Mouse (Mus musculus) intestine, embryonic 16.5 days (tissue): ENCODE results near the gene Fgfr2. TPM values are rescaled to one million over a fixed set of nuclear protein-coding genes. Genes with fewer than 3 reads are reported as not detected.

Experiments used
- ATAC-seq: fragments of 200-750 bp; cut with Nextera tagmentation; 2 replicates; pipeline ENCODE4 v1.8.0; 2017; ENCODE audit warnings: moderate TSS enrichment, moderate library complexity
- H3K27ac ChIP-seq: fragments of 300-500 bp; sonication (generic); 2 replicates; pipeline ENCODE4 v1.5.1; 2014; ENCODE audit warnings: mild to moderate bottlenecking, low read length
- H3K27me3 ChIP-seq: fragments of 300-500 bp; sonication (generic); replicated peaks from 2 replicates; pipeline ENCODE4 v1.6.1; 2014; ENCODE audit warnings: low read length, control low read depth, mixed read lengths; ENCODE audit not compliant: control insufficient read depth, insufficient read depth
- H3K36me3 ChIP-seq: fragments of 300-500 bp; sonication (generic); 2 replicates; pipeline ENCODE4 v1.6.1; 2014; ENCODE audit warnings: low read length, control low read depth; ENCODE audit not compliant: control insufficient read depth, insufficient read depth
- H3K4me1 ChIP-seq: fragments of 300-500 bp; sonication (generic); 2 replicates; pipeline ENCODE4 v1.6.1; 2014; ENCODE audit warnings: low read length, control low read depth, mixed read lengths; ENCODE audit not compliant: control insufficient read depth, insufficient read depth
- H3K4me2 ChIP-seq: fragments of 300-500 bp; sonication (generic); 2 replicates; pipeline ENCODE4 v1.6.1; 2014; ENCODE audit warnings: low read depth, low read length, control low read depth
- H3K4me3 ChIP-seq: fragments of 300-500 bp; sonication (generic); 2 replicates; pipeline ENCODE4 v1.5.1; 2014; ENCODE audit warnings: mild to moderate bottlenecking, low read length
- H3K9ac ChIP-seq: fragments of 300-500 bp; sonication (generic); 2 replicates; pipeline ENCODE4 v1.6.1; 2014; ENCODE audit warnings: low read depth, low read length
- H3K9me3 ChIP-seq: fragments of 300-500 bp; sonication (generic); 2 replicates; pipeline ENCODE4 v1.6.1; 2016; ENCODE audit warnings: low read length, control low read depth; ENCODE audit not compliant: control insufficient read depth
- WGBS: fragments of 180-500 bp; shearing (Covaris S2); extraction: QIAGEN DNeasy Blood & Tissue Kit; methylation state at CpG from one replicate; pipeline ENCODE4 v1.1.7; 2014; 5-methylcytosine and 5-hydroxymethylcytosine counted together
- polyA plus RNA-seq: library from polyadenylated mRNA; unstranded; fragments of >200 nt; fragmentation: Nextera tagmentation; extraction: Ambion mirVana; gene quantifications from 2 replicates; pipeline ENCODE4 v1.2.1, GENCODE M21; 2015

Gene Fgfr2
- polyA plus RNA-seq, 1 experiment from 2014 or later = 47.3 TPM

DNA sequence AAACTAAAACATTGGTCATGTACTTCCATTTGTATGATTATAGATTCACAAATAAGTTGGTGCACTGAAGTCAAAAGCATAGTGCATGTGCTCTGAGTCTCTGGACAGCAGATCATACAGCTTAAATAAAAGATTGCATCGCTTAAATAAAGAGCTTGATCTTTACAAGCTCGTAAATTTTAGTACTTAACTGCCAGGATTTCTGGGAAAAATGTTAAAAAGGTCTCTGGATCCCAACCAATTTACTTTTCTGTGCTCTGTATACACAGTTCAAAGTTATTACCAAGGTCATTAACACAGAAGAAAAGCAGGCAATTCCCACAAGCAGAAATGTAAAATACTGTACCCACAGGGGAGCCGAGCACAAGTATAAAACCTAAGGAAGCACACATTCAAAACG, 292.2 kb downstream of the Fgfr2 start:
- no peak overlapping the region for H3K4me2 ChIP-seq
- no peaks in the 10 kb centered on the region for H3K27me3 ChIP-seq
- no peaks in the 10 kb centered on the region for H3K9me3 ChIP-seq
- ATAC-seq = no peak
- H3K36me3 ChIP-seq = peaks cover 3% of the 10 kb centered on the region; the same call in 1 of the 2 replicates
- no peak overlapping the region for H3K4me3 ChIP-seq
- H3K4me1 ChIP-seq = no peaks in the 10 kb centered on the region
- no peak overlapping the region for H3K9ac ChIP-seq
- 67% methylated on average over 4 of the region's 4 CpGs for WGBS
- H3K27ac ChIP-seq = no peak overlapping the region

DNA sequence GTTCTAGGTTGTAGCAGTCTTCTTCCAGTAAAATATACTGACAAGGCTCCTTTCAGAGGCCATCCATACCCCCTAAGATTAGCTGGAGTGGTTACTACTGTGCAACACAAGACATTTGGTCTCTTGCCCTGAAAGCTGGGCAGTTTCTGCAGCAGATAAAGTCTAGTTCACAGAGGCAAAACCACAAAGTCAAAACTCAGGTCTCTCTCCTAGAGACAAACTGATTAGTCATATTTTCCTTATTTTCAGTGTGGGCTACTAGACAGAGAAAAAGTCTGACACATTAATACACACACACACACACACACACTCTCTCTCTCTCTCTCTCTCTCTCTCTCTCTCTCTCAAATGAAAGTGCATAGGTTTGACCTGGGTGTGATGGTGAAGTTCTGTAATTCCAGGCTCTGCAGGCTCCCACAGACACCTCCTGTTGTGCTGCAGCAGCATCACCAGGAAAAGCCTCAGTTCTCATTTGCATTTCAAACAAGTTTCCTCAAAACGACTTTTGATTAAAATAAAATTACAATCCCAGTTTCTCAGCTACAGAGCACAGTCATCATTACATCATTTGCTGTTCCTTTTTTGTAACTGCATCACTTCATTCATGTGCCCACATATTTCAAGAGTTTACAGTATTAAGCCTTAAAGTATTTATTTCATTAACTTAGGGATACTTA, 298.7 kb downstream of the Fgfr2 start:
- H3K27me3 ChIP-seq = no peaks in the 10 kb centered on the region
- ATAC-seq = no peak
- H3K4me2 ChIP-seq = no peak overlapping the region
- no peak overlapping the region for H3K4me3 ChIP-seq
- 22% methylated on average over 1 of the region's 1 CpGs for WGBS
- H3K36me3 ChIP-seq = peaks cover 6% of the 10 kb centered on the region
- no peaks in the 10 kb centered on the region for H3K9me3 ChIP-seq
- no peaks in the 10 kb centered on the region for H3K4me1 ChIP-seq
- H3K27ac ChIP-seq = no peak overlapping the region
- no peak overlapping the region for H3K9ac ChIP-seq

DNA sequence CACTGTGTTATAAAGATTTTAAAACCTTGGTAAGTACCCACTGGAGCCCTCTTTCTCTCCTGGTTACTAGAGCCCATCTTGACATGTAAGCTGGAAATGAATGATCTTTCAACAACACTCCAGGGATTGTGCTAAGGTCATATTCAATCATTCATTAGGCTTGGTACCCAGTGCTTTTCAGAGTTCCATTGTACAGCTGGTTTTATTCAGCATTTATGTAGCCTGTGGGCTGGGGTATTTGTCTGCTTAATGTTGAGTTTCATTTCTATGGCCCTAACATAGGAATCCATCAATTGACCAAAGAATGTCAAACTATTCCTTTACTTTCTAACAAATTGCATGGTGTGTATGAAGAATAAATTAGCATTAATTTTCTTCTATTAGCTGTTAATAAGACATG, 299.3 kb downstream of the Fgfr2 start:
- no peaks in the 10 kb centered on the region for H3K27me3 ChIP-seq
- no peak overlapping the region for H3K4me3 ChIP-seq
- no peak overlapping the region for H3K9ac ChIP-seq
- H3K4me1 ChIP-seq = no peaks in the 10 kb centered on the region
- H3K27ac ChIP-seq = no peak overlapping the region
- peaks cover 6% of the 10 kb centered on the region for H3K36me3 ChIP-seq
- no peak overlapping the region for H3K4me2 ChIP-seq
- no peak for ATAC-seq
- no peaks in the 10 kb centered on the region for H3K9me3 ChIP-seq

DNA sequence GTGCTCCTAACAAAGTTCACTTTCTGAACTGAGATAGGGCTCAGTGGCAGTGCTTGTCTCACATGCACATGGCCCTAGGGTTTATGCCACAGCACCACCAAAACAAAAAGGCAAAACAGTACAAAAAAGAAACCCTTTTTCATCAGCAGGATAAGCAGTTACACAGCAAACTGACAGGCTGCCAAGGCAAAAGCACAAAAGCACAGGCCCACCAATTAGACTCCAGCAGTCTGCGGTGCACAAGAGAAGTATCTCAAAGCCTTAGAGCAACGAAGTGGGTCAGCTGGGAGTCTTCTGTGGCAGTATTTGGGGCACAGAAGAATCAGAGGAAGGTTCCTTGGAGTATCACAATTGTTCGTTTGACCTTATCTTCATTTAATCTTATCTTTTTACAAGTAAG, 302.5 kb downstream of the Fgfr2 start:
- 81% methylated on average over 3 of the region's 3 CpGs for WGBS
- H3K36me3 ChIP-seq = peaks cover 3% of the 10 kb centered on the region; the same call in 1 of the 2 replicates
- H3K27me3 ChIP-seq = no peaks in the 10 kb centered on the region
- H3K4me3 ChIP-seq = no peak overlapping the region
- no peak overlapping the region for H3K9ac ChIP-seq
- no peak overlapping the region for H3K4me2 ChIP-seq
- H3K27ac ChIP-seq = no peak overlapping the region
- H3K4me1 ChIP-seq = peaks cover 3% of the 10 kb centered on the region; the same call in 1 of the 2 replicates
- no peaks in the 10 kb centered on the region for H3K9me3 ChIP-seq
- ATAC-seq = no peak

DNA sequence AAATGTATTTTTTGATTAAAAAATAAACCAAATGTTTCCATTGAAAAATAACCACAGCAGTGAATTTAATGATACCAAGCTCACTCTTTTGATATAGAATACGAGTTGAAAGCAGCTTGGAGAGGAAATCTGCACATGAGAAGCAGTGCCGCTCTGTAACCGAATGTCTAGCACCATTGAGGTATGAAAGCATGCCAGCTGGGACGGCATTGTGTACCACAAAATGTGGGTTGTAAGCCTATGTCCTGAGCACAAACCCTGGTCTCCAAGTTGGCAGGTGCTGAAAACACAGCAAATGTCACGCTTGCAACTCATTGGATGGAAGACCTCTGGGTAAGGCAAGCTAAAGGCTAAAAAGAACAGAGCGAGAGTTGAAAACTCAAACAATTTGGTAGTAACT, 306.1 kb downstream of the Fgfr2 start:
- Histone ChIP-seq H3K4me2 (no peak overlapping the region), H3K4me1 (peaks cover 13% of the 10 kb centered on the region), H3K4me3 (no peak overlapping the region), H3K36me3 (no peaks in the 10 kb centered on the region), H3K9me3 (no peaks in the 10 kb centered on the region), H3K9ac (no peak overlapping the region), H3K27ac (no peak overlapping the region), H3K27me3 (no peaks in the 10 kb centered on the region)
- 96% methylated on average over 6 of the region's 6 CpGs for WGBS
- ATAC-seq = no peak

DNA sequence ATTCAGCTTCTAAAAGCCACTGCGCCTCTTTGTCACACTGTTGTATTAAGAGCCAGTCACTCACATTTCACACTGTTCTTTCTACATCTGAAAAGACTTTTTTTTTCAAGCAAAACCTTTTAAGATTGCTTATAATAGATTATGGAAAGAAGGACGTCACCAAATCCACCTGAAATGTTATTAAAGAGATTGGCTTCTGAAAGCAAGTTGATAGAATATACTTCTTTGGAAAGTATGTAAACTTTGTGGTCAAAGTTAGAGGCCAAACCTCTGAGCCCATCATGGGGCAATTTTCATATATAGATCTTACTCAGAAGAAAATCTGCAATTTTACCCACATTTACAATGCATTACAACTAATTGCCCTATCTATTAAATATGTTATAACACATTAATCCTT, 306.6 kb downstream of the Fgfr2 start:
- no peak for ATAC-seq
- Histone ChIP-seq H3K4me2 (no peak overlapping the region), H3K36me3 (no peaks in the 10 kb centered on the region), H3K9ac (no peak overlapping the region), H3K27me3 (no peaks in the 10 kb centered on the region), H3K27ac (no peak overlapping the region), H3K9me3 (no peaks in the 10 kb centered on the region), H3K4me1 (peaks cover 13% of the 10 kb centered on the region), H3K4me3 (no peak overlapping the region)
- 81% methylated on average over 2 of the region's 2 CpGs for WGBS

DNA sequence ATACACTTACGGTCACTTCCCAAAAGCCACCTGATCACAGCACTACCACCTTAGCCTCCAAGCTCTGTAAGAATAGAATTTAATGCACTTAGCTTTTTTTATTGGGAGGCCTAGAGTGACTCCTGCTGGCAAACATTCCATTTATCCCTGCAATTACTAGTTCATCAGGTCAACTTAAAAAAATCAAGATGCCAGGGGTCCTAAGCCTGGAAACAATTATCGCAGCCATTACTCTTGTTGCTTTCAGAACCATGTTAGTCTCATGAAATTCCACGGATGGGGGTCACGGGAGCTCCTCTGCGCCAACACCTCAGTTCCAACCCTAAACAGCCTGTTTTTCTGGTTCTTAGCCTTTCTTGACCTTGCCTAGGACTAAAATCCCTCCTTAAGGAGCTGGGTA, 308.1 kb downstream of the Fgfr2 start:
- Histone ChIP-seq H3K4me2 (no peak overlapping the region), H3K4me3 (no peak overlapping the region), H3K9me3 (no peaks in the 10 kb centered on the region), H3K27me3 (no peaks in the 10 kb centered on the region), H3K4me1 (peaks cover 26% of the 10 kb centered on the region), H3K36me3 (no peaks in the 10 kb centered on the region), H3K9ac (no peak overlapping the region), H3K27ac (no peak overlapping the region)
- WGBS = 75% methylated on average over 5 of the region's 5 CpGs
- ATAC-seq = no peak

DNA sequence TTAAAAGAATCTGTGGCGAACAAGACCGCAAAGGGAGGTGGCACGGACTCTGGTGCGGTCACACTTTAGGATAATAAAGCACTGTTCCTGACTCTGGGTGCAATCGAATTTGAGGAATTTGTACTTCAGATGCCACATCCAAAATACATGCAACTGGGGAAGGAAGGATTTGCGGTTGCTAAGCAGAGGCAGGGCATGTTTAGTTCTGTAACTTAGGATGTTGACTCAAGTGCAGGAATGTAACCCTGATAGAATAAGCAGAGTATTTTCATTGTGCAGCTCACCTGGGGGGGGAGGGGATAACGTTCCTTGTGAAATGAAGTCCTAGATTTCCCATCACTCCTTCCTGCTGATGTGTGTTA, 309.1 kb downstream of the Fgfr2 start:
- H3K9me3 ChIP-seq = no peaks in the 10 kb centered on the region
- H3K27me3 ChIP-seq = no peaks in the 10 kb centered on the region
- peak overlapping the region; percentile 89 for H3K9ac ChIP-seq
- 2% methylated on average over 7 of the region's 7 CpGs for WGBS
- ATAC-seq = peak; percentile 9
- peak overlapping the region; percentile 88 for H3K4me2 ChIP-seq
- H3K36me3 ChIP-seq = no peaks in the 10 kb centered on the region
- H3K4me1 ChIP-seq = peaks cover 36% of the 10 kb centered on the region
- H3K4me3 ChIP-seq = peak overlapping the region; percentile 81
- H3K27ac ChIP-seq = peak overlapping the region; percentile 92

DNA sequence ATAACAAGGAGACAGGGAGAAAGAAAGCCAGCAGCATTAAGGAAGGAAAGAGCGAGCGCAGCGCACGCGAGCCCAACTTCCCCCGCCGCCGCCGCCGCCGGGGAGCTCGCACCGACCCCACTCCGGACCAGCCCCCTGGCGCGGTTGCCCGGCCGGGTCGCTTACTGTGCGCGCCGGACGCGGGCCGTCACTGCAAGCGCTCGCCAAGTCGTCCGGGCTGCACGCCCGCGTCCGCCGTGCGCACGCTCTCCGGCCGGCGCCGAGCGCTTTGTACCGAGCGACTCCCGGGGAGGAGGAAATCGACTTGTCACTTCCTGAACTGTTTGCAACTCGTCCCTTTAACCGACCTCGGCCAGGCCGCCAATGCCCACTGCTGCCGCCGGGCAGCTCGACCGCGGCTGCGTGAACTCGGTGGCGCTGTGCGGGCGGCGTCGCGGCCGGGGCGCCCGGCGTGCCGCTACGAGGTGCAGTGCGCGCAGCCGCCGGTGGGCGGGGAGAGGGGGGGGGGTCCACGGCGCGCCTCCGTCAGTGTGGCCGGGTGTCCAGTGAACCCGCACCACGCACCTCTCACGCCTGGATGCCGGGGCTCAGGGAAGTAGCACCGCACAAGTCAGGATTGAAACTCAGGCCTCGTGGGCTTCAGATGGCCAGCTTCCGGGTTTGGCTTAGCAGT, 309.6 kb downstream of the Fgfr2 start, which contains the start of gene Fam53b:
Gene Fam53b, minus strand, starts transcription at position 471 of the 673 bp plus-strand sequence.
- Histone ChIP-seq H3K4me3 (peak within 1 kb of the TSS; percentile 81), H3K36me3 (no peaks in the 10 kb centered on the region), H3K27me3 (no peaks in the 10 kb centered on the region), H3K4me2 (peak within 1 kb of the TSS; percentile 88), H3K9ac (peak within 1 kb of the TSS; percentile 89), H3K4me1 (peaks cover 41% of the 10 kb centered on the region), H3K9me3 (no peaks in the 10 kb centered on the region), H3K27ac (peak within 1 kb of the TSS; percentile 92)
- under 1% methylated on average over 84 of the region's 85 CpGs for WGBS
- peak; percentile 75 for ATAC-seq
